Mouse (Mus musculus) midbrain, embryonic 10.5 days (tissue): ENCODE data around the gene Olfr890. TPM values are rescaled to one million over a fixed set of nuclear protein-coding genes. Genes with fewer than 3 reads are reported as not detected.
"Not testable (repeated sequence)": the region's sequence is repeated elsewhere in the genome, so short reads cannot be mapped to it uniquely, and the experiment has no call there.

Experiments used
- DNase-seq: peaks from one replicate; pipeline ENCODE4 v3.0.0-alpha.2; 2017; ENCODE audit warnings: low spot score
- H3K27ac ChIP-seq: fragments of 300-500 bp; sonication (generic); replicated peaks from 2 replicates; pipeline ENCODE4 v1.5.1; 2016; ENCODE audit warnings: mild to moderate bottlenecking
- H3K27me3 ChIP-seq: fragments of 300-500 bp; sonication (generic); 2 replicates; pipeline ENCODE4 v1.6.1; 2016; ENCODE audit warnings: low read depth, mild to moderate bottlenecking; ENCODE audit not compliant: poor library complexity, severe bottlenecking
- H3K36me3 ChIP-seq: fragments of 300-500 bp; sonication (generic); 2 replicates; pipeline ENCODE4 v1.6.1; 2016; ENCODE audit warnings: mild to moderate bottlenecking, moderate library complexity
- H3K4me1 ChIP-seq: fragments of 300-500 bp; sonication (generic); 2 replicates; pipeline ENCODE4 v1.6.1; 2016
- H3K4me3 ChIP-seq: fragments of 300-500 bp; sonication (generic); 2 replicates; pipeline ENCODE4 v1.5.1; 2016; ENCODE audit warnings: mild to moderate bottlenecking, moderate library complexity
- H3K9me3 ChIP-seq: fragments of 300-500 bp; sonication (generic); replicated peaks from 2 replicates; pipeline ENCODE4 v1.6.1; 2016; ENCODE audit warnings: mild to moderate bottlenecking
- WGBS: fragments of 180-500 bp; shearing (Covaris S2); methylation state at CpG from one replicate; pipeline ENCODE4 v1.1.7; 2016; 5-methylcytosine and 5-hydroxymethylcytosine counted together
- polyA plus RNA-seq: library from polyadenylated mRNA; unstranded; fragments of >200 nt; fragmentation: Nextera tagmentation; extraction: Ambion mirVana; gene quantifications from 2 replicates; pipeline ENCODE4 v1.2.1, GENCODE M21; 2016

The Olfr890 gene
- not detected in 2 replicates for polyA plus RNA-seq

DNA sequence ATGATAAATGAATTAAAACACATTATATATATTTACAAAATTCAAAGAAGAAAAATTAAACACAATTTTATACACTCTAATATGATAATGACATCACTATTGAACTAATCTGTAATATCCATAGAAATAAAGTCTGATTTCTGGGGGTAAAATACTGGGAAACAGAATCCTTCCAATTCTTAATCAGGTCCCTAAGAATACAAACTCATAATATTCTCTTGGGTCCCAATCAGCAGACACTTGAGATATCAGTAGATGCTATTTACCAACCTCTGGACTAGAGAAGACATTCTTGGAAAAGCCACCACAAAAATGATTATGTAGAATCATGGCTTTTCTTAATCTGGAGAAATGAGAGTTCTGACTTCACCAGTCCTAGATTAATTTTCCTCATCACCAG lies at the start of gene Olfr890:
Gene Olfr890, plus strand, starts transcription at position 301 of the 400 bp plus-strand sequence.
- Histone ChIP-seq H3K36me3 (no peaks in the 10 kb centered on the region), H3K27me3 (no peaks in the 10 kb centered on the region), H3K9me3 (no peaks in the 10 kb centered on the region), H3K27ac (no peak within 1 kb of the TSS), H3K4me3 (no peak within 1 kb of the TSS), H3K4me1 (no peaks in the 10 kb centered on the region)
- no peak for DNase-seq

DNA sequence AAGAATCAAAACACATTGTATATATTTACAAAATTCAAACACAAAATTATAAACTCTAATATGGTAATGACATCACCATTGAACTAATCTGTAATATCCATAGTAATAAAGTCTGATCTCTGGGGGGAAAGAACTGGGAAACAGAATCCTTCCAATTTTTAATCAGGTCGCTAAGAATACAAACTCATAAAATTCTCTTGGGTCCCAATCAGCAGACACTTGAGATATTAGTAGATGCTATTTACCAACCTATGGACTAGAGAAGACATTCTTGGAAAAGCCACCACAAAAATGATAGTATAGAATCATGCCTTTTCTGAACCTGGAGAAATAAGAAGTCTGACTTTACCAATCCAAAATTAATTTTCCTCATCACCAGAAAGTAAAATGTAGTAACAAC lies 34.5 kb upstream of the Olfr890 start, which contains the start of gene Olfr888:
Gene Olfr888, plus strand, starts transcription at position 301 of the 400 bp plus-strand sequence.
- no peaks in the 10 kb centered on the region for H3K9me3 ChIP-seq
- 93% methylated on average over 1 of the region's 1 CpGs for WGBS
- H3K27ac ChIP-seq = no peak within 1 kb of the TSS
- no peaks in the 10 kb centered on the region for H3K4me1 ChIP-seq
- H3K27me3 ChIP-seq = no peaks in the 10 kb centered on the region
- DNase-seq = no peak
- no peaks in the 10 kb centered on the region for H3K36me3 ChIP-seq
- no peak within 1 kb of the TSS for H3K4me3 ChIP-seq

DNA sequence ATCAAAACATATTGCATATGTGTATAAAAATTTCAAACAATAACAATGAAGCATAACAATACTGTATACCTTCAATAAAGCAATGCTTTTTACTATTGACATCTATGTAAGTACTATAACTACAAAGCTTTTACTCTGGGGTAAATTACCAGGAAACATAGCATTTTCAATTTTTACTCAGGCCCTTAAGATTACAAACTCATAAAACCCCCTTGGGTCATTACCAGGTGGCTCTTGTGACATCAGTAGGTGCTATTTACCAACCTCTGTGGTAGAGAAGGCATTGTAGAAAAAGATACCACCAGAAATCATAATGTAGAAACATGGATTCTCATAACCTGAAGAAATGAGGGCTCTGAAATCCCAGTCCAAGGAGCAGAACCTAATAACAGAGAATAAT lies 27.4 kb upstream of the Olfr890 start, which contains the start of gene Olfr889:
Gene Olfr889, plus strand, starts transcription at position 301 of the 400 bp plus-strand sequence.
- Histone ChIP-seq H3K4me1 (no peaks in the 10 kb centered on the region), H3K27ac (no peak within 1 kb of the TSS), H3K9me3 (no peaks in the 10 kb centered on the region), H3K4me3 (no peak within 1 kb of the TSS), H3K36me3 (no peaks in the 10 kb centered on the region), H3K27me3 (no peaks in the 10 kb centered on the region)
- DNase-seq = no peak

DNA sequence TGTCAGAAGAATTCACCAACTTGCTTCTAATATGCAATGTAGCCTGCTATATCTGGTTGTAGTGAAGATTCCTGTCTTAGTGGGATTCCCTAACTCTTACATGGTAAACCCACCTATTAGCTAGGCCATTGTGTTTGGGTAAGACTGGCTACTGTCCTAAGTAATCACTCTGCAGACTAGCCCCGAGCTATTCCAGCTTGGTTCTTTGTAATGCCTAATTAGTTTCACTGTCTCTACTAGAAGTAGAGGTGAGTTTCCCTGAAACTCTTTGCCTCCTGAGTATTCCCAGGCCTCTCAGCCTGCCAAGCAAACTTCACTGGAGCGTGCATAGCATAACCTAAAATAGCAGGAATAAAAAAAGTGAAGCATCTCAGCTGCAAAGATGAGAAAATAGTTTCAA lies 26.0 kb downstream of the Olfr890 start:
- not testable (repeated sequence) for H3K27ac ChIP-seq, H3K27me3 ChIP-seq, DNase-seq, H3K9me3 ChIP-seq, H3K4me3 ChIP-seq, H3K4me1 ChIP-seq, H3K36me3 ChIP-seq
- 61% methylated on average over 2 of the region's 2 CpGs for WGBS

DNA sequence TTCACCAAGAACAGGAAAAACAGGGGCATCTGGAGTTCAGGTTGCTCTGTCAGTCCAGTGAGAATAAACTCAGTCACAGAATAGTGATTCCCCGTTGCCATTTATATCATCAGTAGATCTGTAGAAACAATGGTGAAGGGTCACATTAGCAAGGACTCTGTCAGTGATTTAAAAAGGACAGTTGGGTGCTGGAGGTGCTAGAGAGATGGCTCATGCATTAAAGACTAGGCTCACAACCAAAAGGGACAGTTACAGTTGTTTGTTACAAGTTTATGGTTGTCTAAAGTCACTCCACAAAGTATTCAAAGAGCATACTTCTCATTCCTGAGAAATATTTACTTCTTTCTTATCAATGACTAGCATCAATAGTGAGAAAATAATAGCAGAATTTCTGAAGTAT lies 38.4 kb downstream of the Olfr890 start, which contains the start of gene Olfr891:
Gene Olfr891, minus strand, starts transcription at position 101 of the 400 bp plus-strand sequence.
- no peaks in the 10 kb centered on the region for H3K27me3 ChIP-seq
- no peak for DNase-seq
- WGBS = 89% methylated on average over 1 of the region's 1 CpGs

More for the DNA sequence above, 38.4 kb downstream of the Olfr890 start, which contains the start of gene Olfr891:
- no peak within 1 kb of the TSS for H3K27ac ChIP-seq
- peaks cover 15% of the 10 kb centered on the region; the same call in 1 of the 2 replicates for H3K9me3 ChIP-seq
- H3K4me1 ChIP-seq = no peaks in the 10 kb centered on the region
- no peak within 1 kb of the TSS for H3K4me3 ChIP-seq
- no peaks in the 10 kb centered on the region for H3K36me3 ChIP-seq

Other genes with a start within 250 kb of the Olfr890 start
- not detected in 2 replicates for gene Olfr145, start 245.8 kb upstream of the Olfr890 start, polyA plus RNA-seq
- gene Olfr878, start 224.7 kb upstream of the Olfr890 start, polyA plus RNA-seq = not detected in 2 replicates
- not detected in 2 replicates for gene Olfr881, start 150.7 kb upstream of the Olfr890 start, polyA plus RNA-seq
- not detected in 2 replicates for gene Olfr883, start 116.7 kb upstream of the Olfr890 start, polyA plus RNA-seq
- not detected in 2 replicates for gene Olfr884, start 96.0 kb upstream of the Olfr890 start, polyA plus RNA-seq
- gene Olfr885, start 81.2 kb upstream of the Olfr890 start, polyA plus RNA-seq = not detected in 2 replicates
- not detected in 2 replicates for gene Olfr887, start 58.4 kb upstream of the Olfr890 start, polyA plus RNA-seq
- not detected in 2 replicates for gene Olfr888, start 34.4 kb upstream of the Olfr890 start, polyA plus RNA-seq
- gene Olfr889, start 27.3 kb upstream of the Olfr890 start, polyA plus RNA-seq = 0.11 and 0.16 TPM in 2 replicates
- not detected in 2 replicates for gene Olfr891, start 38.3 kb downstream of the Olfr890 start, polyA plus RNA-seq
- gene Olfr893, start 65.8 kb downstream of the Olfr890 start, polyA plus RNA-seq = not detected in 2 replicates
- not detected in 2 replicates for gene Olfr894, start 75.5 kb downstream of the Olfr890 start, polyA plus RNA-seq
- not detected in 2 replicates for gene Olfr143, start 110.3 kb downstream of the Olfr890 start, polyA plus RNA-seq
- gene Olfr895, start 125.3 kb downstream of the Olfr890 start, polyA plus RNA-seq = not detected in 2 replicates
- gene Olfr896-ps1, start 148.6 kb downstream of the Olfr890 start, polyA plus RNA-seq = not detected in 2 replicates
- gene Olfr25, start 186.5 kb downstream of the Olfr890 start, polyA plus RNA-seq = not detected in 2 replicates
- gene Olfr898, start 205.9 kb downstream of the Olfr890 start, polyA plus RNA-seq = not detected in 2 replicates
- not detected in 2 replicates for gene Olfr250, start 224.4 kb downstream of the Olfr890 start, polyA plus RNA-seq
- not detected in 2 replicates for gene Olfr251, start 234.6 kb downstream of the Olfr890 start, polyA plus RNA-seq